Mouse (Mus musculus): ENCODE data around the gene Acadm. TPM values are rescaled to one million over a fixed set of nuclear protein-coding genes. Genes with fewer than 3 reads are reported as not detected.

Acadm gene
- polyA plus RNA-seq, 1 experiment from 2014 or later = 55.8 TPM

DNA sequence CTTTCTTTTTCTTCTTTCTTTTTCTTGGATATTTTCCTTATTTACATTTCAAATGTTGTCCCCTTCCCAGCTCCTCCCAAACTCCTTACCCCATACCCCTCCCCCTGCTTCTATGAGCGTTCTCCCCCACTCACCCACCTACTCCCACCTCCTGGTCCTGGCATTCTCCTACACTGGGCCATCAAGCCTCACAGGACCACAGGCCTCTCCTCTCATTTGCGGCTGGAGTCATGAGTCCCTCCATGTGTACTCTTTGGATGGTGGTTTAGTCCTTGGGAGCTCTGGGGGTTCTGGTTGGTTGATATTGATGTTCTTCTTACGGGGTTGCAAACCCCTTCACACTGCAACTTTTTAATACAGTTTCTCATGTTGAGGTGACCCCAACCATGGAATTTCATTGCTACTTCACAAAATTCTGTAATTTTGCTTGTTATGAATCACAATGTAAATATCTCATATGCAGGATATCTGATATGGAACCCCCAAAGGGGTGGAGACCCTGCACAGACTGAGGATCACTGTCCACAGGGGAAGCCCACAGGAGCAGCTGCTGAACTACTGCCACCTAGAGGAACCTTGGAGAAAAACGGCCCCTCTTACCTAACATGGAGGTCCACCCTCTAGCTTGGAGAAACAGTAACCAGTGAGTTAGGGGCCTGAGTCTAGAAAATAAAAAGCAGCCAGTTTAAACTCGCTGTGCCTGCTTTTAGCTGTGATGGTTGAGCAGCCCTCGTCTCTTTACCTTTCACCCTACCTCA, 17.4 kb upstream of the Acadm start:
- H3K27me3 ChIP-seq (replicated peaks) = no peaks in the 10 kb centered on the region
- 68% methylated on average over 6 of the region's 6 CpGs for WGBS
- H3K4me3 ChIP-seq = no peak overlapping the region
- ATAC-seq (replicated peaks) = no peak
- no peaks in the 10 kb centered on the region for H3K9me3 ChIP-seq
- H3K36me3 ChIP-seq (replicated peaks) = no peaks in the 10 kb centered on the region
- no peak overlapping the region for H3K4me2 ChIP-seq
- no peak overlapping the region for H3K9ac ChIP-seq
- H3K27ac ChIP-seq = no peak overlapping the region
- H3K4me1 ChIP-seq = 0 out of 2 replicates have a peak, but pooled peaks cover 2% of the 10 kb centered on the region

DNA sequence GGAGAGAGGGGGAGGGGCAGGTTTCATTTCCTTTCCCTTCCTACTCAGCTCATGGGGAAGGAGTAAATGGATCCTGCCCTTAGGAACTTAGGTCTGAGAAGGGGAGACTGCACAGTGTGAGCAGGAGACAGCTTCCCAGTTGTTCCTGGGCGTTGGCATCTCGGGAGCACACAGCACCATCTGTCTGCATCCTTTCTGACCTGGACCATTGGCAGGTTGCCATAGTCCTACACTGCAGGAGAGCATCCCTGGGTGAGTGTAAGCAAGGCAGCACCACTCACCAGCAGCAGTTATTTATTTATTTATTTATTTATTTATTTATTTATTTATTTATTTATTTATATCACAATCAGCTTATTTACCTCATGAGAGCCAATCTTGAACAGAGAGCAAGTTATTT, 16.5 kb upstream of the Acadm start:
- 57% methylated on average over 2 of the region's 2 CpGs for WGBS
- H3K4me2 ChIP-seq = no peak overlapping the region
- ATAC-seq (replicated peaks) = 0 out of 2 replicates have a peak, but pooled peaks have one; percentile 19

DNA sequence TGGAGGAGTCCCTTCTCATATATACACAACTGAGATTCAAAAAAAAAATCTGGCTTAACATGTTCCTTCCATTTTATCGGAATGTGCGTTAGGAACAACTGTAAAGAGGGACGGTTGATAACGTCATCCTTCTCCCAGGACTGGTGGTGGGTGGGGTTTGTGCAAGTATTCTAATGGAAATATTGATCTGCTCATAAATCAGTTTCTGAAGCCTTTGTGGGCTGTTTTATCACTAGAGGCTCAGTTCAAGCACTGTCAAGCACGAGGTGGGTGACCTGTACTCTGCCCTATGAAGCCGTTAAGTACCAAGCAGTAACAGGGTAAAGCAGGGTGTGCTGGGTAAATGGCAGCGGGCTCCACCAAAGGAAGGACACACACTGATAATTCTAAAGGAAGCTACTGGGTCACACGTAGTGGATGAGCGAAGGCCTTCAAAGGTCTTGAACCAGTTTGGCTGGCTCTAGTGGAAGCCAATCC, 15.3 kb upstream of the Acadm start:
- no peaks in the 10 kb centered on the region for H3K27me3 ChIP-seq (replicated peaks)
- H3K4me3 ChIP-seq = no peak overlapping the region
- peak; percentile 43; the same call in 1 of the 2 replicates for ATAC-seq (replicated peaks)
- H3K4me2 ChIP-seq = no peak overlapping the region
- H3K36me3 ChIP-seq (replicated peaks) = no peaks in the 10 kb centered on the region
- H3K9me3 ChIP-seq = no peaks in the 10 kb centered on the region
- 78% methylated on average over 9 of the region's 9 CpGs for WGBS
- 0 out of 2 replicates have a peak, but pooled peaks cover 2% of the 10 kb centered on the region for H3K4me1 ChIP-seq
- H3K9ac ChIP-seq = no peak overlapping the region
- no peak overlapping the region for H3K27ac ChIP-seq

More for the DNA sequence above, 16.5 kb upstream of the Acadm start:
- Histone ChIP-seq H3K9me3 (no peaks in the 10 kb centered on the region), H3K4me3 (no peak overlapping the region), H3K36me3 (replicated peaks) (no peaks in the 10 kb centered on the region), H3K27ac (no peak overlapping the region), H3K9ac (no peak overlapping the region), H3K4me1 (0 out of 2 replicates have a peak, but pooled peaks cover 2% of the 10 kb centered on the region), H3K27me3 (replicated peaks) (no peaks in the 10 kb centered on the region)

DNA sequence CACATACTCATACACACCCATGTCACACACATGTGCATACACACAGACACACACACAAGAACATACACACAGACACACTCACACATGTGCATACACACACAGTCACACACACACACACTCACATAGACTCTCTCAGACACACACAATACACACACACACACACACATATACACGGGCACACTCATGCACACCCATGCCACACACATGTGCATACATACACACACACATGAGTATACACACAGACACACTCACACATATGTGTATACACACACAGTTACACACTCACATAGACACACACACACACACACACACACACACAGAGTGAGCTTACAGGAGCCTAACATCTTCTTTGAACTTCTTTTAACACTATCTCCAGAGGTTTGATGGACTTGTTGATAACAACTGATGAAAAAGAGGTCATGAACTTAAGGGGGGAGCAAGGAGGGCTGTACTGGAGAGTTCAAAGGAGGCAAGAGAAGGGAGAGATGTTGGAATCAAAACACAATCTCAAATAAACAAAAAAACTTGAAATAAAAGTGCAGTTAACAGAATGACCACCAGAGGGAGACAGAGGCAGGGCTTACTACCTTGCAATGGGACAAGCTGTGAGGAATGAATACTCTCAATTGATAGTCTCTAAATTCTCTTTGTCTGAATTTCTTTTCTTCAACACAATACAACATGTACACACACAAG, 14.8 kb upstream of the Acadm start:
- H3K9me3 ChIP-seq = no peaks in the 10 kb centered on the region
- no peak overlapping the region for H3K4me2 ChIP-seq
- 0 out of 2 replicates have a peak, but pooled peaks cover 2% of the 10 kb centered on the region for H3K4me1 ChIP-seq
- no peaks in the 10 kb centered on the region for H3K27me3 ChIP-seq (replicated peaks)
- no peak overlapping the region for H3K4me3 ChIP-seq
- ATAC-seq (replicated peaks) = peak; percentile 59
- no peak overlapping the region for H3K27ac ChIP-seq
- H3K9ac ChIP-seq = no peak overlapping the region
- H3K36me3 ChIP-seq (replicated peaks) = no peaks in the 10 kb centered on the region
- WGBS = 95% methylated on average over 1 of the region's 1 CpGs

DNA sequence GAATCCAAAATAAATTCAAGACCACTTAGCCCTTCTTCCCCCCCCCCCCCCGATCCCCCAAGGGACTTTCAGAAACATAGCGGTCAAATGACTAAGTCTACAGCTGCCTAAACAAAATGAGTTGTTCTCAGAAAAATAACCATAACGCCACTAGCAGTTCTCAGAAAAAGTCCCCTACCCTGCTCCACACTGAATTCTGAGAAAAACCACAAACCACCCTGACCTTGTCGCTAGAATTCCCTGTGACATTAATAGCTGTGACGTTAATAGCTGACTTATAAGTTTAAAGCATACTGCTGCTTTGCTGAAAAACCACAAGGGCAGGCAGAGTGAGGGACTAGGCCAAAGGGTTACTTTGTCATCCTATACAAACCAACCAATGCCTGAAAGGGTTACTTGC, 13.5 kb upstream of the Acadm start:
- Histone ChIP-seq H3K27me3 (replicated peaks) (no peaks in the 10 kb centered on the region), H3K4me3 (no peak overlapping the region), H3K27ac (no peak overlapping the region), H3K9ac (no peak overlapping the region), H3K36me3 (replicated peaks) (no peaks in the 10 kb centered on the region), H3K4me2 (no peak overlapping the region), H3K9me3 (no peaks in the 10 kb centered on the region), H3K4me1 (0 out of 2 replicates have a peak, but pooled peaks cover 2% of the 10 kb centered on the region)
- ATAC-seq (replicated peaks) = no peak
- 94% methylated on average over 5 of the region's 5 CpGs for WGBS

DNA sequence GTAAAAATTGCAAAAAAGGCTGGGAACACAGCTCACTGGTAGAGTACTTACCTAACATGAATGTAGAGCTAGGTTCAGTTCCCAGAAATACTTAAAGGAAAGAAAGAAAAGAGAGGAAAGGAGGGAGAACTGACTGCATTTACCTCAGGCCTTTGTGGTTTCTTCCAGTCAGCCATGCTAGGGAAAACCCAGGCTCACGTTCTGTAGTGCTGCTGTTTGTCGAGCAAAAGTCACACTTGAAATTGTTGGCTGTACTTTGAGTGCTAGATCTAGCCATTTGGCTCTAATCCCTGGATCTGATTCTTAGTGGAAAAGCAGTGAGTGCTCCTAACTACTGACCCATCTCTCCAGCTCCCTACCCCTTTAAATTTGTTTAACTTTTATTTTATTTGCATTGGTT, 3.7 kb upstream of the Acadm start:
- Histone ChIP-seq H3K4me2 (no peak overlapping the region), H3K4me3 (no peak overlapping the region), H3K9me3 (no peaks in the 10 kb centered on the region), H3K9ac (no peak overlapping the region), H3K4me1 (peaks cover 16% of the 10 kb centered on the region), H3K36me3 (replicated peaks) (no peaks in the 10 kb centered on the region), H3K27me3 (replicated peaks) (no peaks in the 10 kb centered on the region), H3K27ac (no peak overlapping the region)
- no peak for ATAC-seq (replicated peaks)
- 75% methylated on average over 2 of the region's 2 CpGs for WGBS

DNA sequence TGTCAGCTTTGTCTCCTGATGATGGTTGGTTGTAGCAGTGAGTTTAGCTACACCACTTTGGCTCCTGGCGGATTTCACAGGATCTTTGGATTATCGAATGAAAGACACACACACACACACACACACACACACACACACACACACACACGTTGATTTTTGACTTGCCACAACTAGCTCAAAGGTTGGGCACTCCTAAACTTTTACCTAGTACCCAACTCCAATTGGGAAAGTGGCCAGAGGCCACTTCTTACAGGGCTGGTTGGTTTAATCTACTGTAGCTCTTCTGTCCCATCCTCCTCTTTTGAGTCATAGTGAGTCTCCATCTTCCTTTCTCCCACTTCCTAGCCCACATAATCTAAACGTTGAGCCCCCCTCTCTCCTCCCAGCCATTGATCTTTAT, 2.8 kb upstream of the Acadm start:
- peaks cover 22% of the 10 kb centered on the region for H3K4me1 ChIP-seq
- H3K27ac ChIP-seq = no peak overlapping the region
- H3K4me2 ChIP-seq = no peak overlapping the region
- no peaks in the 10 kb centered on the region for H3K9me3 ChIP-seq
- no peak overlapping the region for H3K4me3 ChIP-seq
- WGBS = 69% methylated on average over 4 of the region's 4 CpGs
- no peak for ATAC-seq (replicated peaks)
- no peak overlapping the region for H3K9ac ChIP-seq
- no peaks in the 10 kb centered on the region for H3K36me3 ChIP-seq (replicated peaks)
- no peaks in the 10 kb centered on the region for H3K27me3 ChIP-seq (replicated peaks)

DNA sequence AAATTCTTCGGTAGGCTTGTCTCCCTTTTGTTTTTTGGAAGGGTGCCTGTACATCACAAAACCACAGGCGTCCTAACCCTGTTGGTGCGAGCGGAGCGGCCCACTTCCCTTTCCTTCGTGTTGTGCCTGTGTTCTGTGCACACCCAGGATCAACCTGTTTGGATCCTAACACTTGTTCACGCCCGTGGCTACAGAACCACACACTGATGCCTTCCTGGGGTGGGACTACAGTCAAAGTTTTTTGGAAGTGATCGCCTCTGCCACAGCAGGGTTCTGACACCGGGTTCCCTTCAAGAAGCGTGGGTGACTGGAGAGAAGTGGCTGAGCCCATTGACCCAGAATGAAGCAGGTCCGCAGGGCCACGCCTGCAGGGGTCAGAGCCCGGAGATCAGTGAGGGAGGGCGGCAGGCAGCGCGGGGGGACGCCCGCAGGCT, 514 bp downstream of the Acadm start:
- H3K9ac ChIP-seq = peak overlapping the region; percentile 70
- no peaks in the 10 kb centered on the region for H3K27me3 ChIP-seq (replicated peaks)
- peak overlapping the region; percentile 81 for H3K4me3 ChIP-seq
- WGBS = under 1% methylated on average over 19 of the region's 19 CpGs
- peak overlapping the region; percentile 79 for H3K27ac ChIP-seq
- H3K4me2 ChIP-seq = peak overlapping the region; percentile 72
- H3K9me3 ChIP-seq = no peaks in the 10 kb centered on the region
- peaks cover 22% of the 10 kb centered on the region for H3K4me1 ChIP-seq
- peak; percentile 70; the same call in 1 of the 2 replicates for ATAC-seq (replicated peaks)
- no peaks in the 10 kb centered on the region for H3K36me3 ChIP-seq (replicated peaks)

DNA sequence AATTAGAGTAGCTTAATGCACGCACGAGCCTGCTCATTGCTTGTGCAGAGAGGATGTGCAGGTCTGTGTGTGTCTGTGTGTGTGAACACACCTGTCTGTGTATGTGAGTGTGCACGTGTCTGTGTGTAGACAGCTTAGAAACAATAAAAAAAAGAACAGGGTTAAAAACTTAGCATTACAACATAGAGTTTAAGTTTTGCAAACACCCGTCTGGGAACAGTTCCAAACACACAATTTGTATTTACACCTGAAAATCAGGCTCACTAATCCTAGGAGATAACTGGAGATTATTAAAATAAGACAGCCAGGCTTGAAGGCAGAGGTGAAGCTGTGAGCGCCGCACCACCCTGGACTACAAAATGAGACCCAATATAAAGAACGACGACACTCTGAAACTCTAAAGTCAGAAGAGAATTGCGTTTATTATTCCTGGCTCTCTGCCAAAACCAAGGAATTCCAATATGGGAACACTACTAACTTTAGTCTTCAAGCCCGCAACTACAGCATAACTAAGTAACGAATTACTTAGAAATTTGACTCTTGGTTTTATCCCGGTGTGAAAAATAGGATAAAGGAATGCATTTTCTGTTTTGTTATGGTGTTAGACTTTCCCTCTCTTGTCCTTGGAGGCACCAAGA, 1.3 kb downstream of the Acadm start:
- Histone ChIP-seq H3K9me3 (no peaks in the 10 kb centered on the region), H3K4me2 (peak overlapping the region; percentile 72), H3K27ac (no peak overlapping the region), H3K36me3 (replicated peaks) (no peaks in the 10 kb centered on the region), H3K27me3 (replicated peaks) (no peaks in the 10 kb centered on the region), H3K9ac (no peak overlapping the region), H3K4me1 (peaks cover 22% of the 10 kb centered on the region), H3K4me3 (peak overlapping the region; percentile 81)
- no peak for ATAC-seq (replicated peaks)
- 32% methylated on average over 12 of the region's 12 CpGs for WGBS

DNA sequence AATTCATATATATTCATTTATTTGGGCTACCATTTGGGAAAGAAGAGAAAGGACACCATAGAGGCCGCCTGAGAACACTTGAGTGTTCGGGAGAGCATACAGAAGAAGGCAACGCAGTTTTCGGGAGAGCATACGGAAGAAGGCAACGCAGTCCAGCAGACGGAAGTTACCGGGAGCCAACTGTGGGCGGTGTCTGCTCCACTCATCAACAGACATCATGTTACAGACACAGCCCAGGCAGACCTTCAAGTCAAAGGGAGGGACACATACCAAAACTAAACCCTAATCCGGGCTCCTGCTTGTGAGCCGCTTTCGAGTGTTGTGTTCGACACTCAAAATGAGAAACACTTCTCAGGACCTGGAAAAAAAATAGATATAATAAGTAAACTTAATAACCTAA, 2.8 kb downstream of the Acadm start:
- 97% methylated on average over 13 of the region's 13 CpGs for WGBS
- no peak for ATAC-seq (replicated peaks)
- Histone ChIP-seq H3K9me3 (no peaks in the 10 kb centered on the region), H3K4me3 (no peak overlapping the region), H3K27me3 (replicated peaks) (no peaks in the 10 kb centered on the region), H3K36me3 (replicated peaks) (no peaks in the 10 kb centered on the region), H3K4me1 (peaks cover 22% of the 10 kb centered on the region), H3K9ac (no peak overlapping the region), H3K27ac (no peak overlapping the region), H3K4me2 (no peak overlapping the region)

DNA sequence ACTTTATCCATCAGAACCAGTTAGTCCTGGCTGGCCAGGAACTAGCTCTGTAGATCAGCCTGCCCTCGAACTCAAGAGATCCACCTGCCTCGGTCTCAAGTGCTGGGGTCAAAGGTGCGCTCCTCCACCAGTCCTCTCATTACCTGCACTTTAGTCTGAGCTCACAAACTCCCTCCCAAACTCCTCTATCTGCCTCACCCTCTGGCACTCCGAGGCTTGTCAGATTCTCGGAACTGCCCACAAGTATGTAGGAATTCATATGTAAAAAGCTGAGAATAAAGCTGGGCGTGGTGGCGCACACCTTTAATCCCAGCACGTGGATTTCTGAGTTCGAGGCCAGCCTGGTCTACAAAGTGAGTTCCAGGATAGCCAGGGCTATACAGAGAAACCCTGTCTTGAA, 3.9 kb downstream of the Acadm start:
- peaks cover 22% of the 10 kb centered on the region for H3K4me1 ChIP-seq
- 93% methylated on average over 9 of the region's 9 CpGs for WGBS
- H3K36me3 ChIP-seq (replicated peaks) = 0 out of 2 replicates have a peak, but pooled peaks cover 3% of the 10 kb centered on the region
- H3K27me3 ChIP-seq (replicated peaks) = no peaks in the 10 kb centered on the region
- H3K27ac ChIP-seq = no peak overlapping the region
- H3K9ac ChIP-seq = no peak overlapping the region
- no peak for ATAC-seq (replicated peaks)
- no peak overlapping the region for H3K4me3 ChIP-seq
- H3K4me2 ChIP-seq = no peak overlapping the region
- no peaks in the 10 kb centered on the region for H3K9me3 ChIP-seq

DNA sequence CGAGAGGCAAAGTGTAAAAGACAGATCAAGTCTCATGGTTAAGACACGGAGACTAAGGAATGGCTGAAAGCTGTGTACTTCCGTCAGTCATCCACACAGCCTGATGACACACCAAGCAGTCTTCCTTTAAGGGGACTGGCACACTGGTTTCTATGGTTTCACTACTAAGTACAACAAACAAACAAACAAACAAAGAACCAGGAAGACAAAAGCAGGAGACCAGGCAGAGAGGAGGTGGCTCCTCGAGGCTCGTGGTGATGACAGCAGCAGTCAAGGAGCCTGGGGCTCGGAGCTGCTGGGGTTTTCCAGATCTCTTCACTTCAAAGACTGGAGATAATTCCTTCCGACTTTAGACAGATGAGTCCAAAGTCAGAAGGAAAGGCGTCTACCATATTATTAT, 4.4 kb downstream of the Acadm start:
- 79% methylated on average over 8 of the region's 8 CpGs for WGBS
- 0 out of 2 replicates have a peak, but pooled peaks cover 3% of the 10 kb centered on the region for H3K36me3 ChIP-seq (replicated peaks)
- no peak for ATAC-seq (replicated peaks)
- H3K4me3 ChIP-seq = no peak overlapping the region
- H3K27ac ChIP-seq = no peak overlapping the region
- H3K4me2 ChIP-seq = no peak overlapping the region
- peaks cover 18% of the 10 kb centered on the region for H3K4me1 ChIP-seq
- H3K9ac ChIP-seq = no peak overlapping the region
- no peaks in the 10 kb centered on the region for H3K27me3 ChIP-seq (replicated peaks)
- H3K9me3 ChIP-seq = no peaks in the 10 kb centered on the region
